Mouse (Mus musculus) left cerebral cortex, postnatal 10 days (tissue): ENCODE data around the gene Alpk1. TPM values are rescaled to one million over a fixed set of nuclear protein-coding genes. Genes with fewer than 3 reads are reported as not detected.

Experiments used
- DNase-seq, 2 experiments: peaks; one replicate each; pipeline ENCODE4 v3.0.0; 2021 to 2022; ENCODE audit warnings: low spot score in 2 of 2, mixed read lengths in 1 of 2; ENCODE audit errors: extremely low spot score in 1 of 2
- intact Hi-C: fragments of 180-260 bp; cut with DNase I; formaldehyde crosslinking; loops from one replicate; pipeline ENCODE4 v1.15.1; 2025
- total RNA-seq, 2 experiments: library from RNA; stranded (reverse); gene quantifications; 2 replicates each; pipeline ENCODE4 v1.2.3; 2021

Gene Alpk1
- total RNA-seq, 2 experiments from 2014 or later, result 3.9 to 5.9 TPM

DNA sequence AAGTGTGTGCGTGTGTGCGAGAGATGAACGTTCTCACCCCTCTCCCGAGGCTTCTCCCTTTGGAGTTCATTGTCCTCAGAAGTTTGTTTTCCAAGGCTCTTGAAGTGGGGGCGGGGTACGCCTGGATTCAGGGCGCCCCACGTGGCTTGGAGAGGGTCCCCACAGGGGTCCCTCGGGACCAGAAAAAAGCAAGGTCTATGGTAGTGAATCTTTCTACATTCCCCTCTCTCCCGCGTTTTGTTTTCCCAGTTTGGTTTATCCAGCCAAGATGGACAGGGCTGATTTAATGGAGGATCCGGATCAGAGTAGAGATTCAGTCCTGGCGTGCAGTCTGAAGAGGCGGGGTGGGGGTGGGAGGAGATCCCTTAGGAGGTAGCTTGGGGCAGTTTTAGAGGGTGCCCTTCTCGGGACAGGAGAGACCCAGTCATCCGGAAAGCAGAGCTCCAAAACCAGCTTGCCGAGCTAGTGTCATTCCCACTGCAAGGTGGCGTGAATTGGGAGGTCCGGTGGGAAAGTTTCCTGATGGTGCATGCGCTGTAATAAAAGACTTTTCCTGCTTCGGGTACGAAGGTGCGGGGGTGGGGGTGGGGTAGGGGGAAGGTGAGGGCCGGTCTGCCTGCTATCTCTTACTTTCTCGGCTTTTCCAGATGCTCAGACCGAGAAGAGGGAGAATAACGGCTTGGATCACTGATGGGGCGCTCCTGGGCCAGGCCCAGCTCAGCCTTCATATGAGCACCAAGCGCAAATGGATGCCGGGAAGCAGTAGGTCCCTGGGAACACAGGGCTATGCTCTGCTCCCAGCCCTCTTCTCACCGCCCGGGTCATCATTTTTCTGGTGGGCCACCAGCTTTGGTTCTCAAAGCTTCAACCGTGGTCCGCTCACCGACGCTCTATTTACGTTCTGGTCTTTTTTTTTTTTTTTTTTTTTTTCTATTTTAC lies 139.3 kb downstream of the Alpk1 start:
- intact Hi-C loops, result no loop called here
- DNase-seq, result no peak

DNA sequence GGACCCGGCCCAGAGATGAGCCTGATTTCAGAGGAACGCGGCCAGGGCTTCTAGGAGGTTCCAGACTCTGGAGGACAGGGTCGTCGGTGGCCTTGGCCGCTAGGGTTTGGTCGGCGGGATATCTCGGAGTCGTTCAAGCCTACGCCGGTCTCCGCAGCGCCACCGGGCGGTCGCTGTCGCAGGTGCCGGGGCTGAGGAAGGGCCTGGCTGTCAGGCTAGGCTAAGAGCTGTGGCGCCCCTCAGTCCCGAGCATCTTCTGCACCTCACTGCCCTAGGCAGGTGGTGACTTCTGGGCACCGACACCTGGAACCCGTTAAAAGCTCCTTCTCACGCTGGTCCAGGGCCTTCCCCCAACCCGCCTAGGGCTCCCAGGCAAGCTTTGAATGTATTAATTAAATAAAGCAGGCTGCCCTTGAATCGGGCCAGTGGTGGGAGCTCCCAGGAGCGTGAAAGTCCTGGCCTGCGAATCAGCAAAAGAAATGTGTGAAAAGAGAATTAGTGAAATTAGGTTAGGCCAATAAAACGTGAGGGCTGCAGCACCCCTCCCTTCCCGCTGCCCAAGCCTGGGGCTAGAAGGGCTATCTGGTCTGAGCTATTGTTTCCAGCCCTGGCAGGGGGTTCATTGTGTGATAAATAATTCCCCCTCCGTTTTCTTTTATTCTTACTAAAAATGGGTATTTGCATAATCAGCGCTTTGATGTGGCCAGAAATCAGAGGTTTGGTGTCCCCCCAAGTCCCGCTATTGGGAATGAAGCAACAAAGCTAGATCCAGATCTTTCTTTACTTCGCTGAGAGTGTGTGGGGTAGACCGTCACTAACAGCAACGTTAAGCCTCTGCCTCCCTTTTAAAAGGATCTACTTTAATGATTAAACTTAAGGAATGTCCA lies 140.2 kb downstream of the Alpk1 start:
- DNase-seq, result peak in 1 of 2 experiments; percentile 71
- intact Hi-C loops, result no loop called here

- DNase-seq, result no peak
- intact Hi-C loops, result loop anchor here (5.0 kb wide), 1 partner anchor 122 kb away; no protein-coding TSS in a partner anchor
Observed at GRCm38 (mm10) chr3:127634984-127635349, 145.4 kb downstream of the Alpk1 start.

- DNase-seq, result peak in 1 of 2 experiments; percentile 83
- intact Hi-C loops, result loop anchor here (5.0 kb wide), 1 partner anchor 123 kb away; no protein-coding TSS in a partner anchor
Observed at GRCm38 (mm10) chr3:127634101-127634983, 146.0 kb downstream of the Alpk1 start.

DNA sequence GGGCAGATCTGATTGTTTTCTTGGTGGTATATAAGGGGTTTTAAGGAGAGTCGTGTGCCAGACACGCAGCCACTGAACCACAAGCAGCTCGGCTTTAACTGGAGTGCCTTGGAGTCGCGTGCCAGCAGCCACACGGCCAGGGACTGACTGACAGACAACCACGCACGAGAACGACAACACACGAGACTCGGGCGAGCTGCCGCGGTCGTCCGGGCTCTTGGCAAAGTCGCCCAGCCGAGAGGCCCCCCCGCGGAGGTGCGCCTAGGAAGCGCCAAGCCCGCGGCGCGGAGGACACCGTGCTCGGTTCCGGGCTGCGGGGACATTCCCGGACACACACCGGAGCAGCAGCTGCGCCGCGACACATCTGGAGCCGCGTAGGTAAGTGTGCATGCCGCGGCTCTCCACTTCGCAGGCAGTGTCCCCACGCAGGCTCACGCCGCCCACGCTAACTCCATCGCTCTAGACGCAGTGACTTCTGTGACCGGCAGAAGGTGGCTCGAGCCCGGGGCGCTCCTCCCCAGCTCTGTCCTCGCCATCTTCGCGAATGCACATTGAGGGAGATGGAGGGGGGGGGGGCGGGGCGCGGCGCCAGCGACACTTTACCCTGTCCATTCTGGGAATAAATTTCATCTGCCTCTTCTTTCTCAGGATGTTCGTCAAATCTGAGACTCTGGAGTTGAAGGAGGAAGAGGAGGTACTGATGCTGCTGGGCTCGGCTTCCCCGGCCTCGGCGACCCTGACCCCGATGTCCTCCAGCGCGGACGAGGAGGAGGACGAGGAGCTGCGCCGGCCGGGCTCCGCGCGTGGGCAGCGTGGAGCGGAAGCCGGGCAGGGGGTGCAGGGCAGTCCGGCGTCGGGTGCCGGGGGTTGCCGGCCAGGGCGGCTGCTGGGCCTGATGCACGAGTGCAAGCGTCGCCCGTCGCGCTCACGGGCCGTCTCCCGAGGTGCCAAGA lies 147.0 kb downstream of the Alpk1 start, which contains the start of gene Neurog2:
Neurog2 (plus strand) TSS at position 56 of the 953 bp plus-strand sequence.
- peak in 1 of 2 experiments; percentile 45 for DNase-seq
- intact Hi-C loops, result loop anchor here (5.0 kb wide), 1 partner anchor 124 kb away; no protein-coding TSS in a partner anchor

DNA sequence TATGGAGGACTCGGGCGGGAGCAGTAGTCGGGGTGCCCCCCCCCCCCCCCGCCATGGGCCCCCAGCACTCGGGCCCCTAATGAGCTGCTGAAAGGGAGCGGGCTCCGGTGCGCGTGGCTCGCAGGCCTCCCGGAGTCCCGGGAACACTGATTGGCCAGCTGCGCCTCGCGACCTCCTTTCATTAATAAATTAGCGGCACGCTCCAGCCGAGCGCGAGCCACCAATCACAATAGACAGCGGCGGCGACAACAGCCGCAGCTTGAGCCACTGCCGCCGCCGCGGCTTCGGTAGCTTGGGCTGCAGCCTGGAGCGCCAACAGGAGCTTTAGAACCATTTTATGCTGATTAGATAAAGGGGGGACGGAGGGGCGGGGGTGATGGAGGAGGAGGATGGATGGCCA lies 147.8 kb downstream of the Alpk1 start:
- intact Hi-C loops, result loop anchor here (5.0 kb wide), 1 partner anchor 125 kb away; no protein-coding TSS in a partner anchor
- DNase-seq, result peak in 1 of 2 experiments; percentile 38

- intact Hi-C loops, result loop anchor here (5.0 kb wide), 1 partner anchor 126 kb away; no protein-coding TSS in a partner anchor
Observed at GRCm38 (mm10) chr3:127631582-127631981, 148.7 kb downstream of the Alpk1 start.

GRCm38 (mm10) chr3:127630735-127631372 lies 149.5 kb downstream of the Alpk1 start:
- DNase-seq, result no peak
- intact Hi-C loops, result loop anchor here (5.0 kb wide), 1 partner anchor 126 kb away; no protein-coding TSS in a partner anchor

More at GRCm38 (mm10) chr3:127631582-127631981, 148.7 kb downstream of the Alpk1 start:
- DNase-seq, result no peak

GRCm38 (mm10) chr3:127630190-127630589 lies 150.1 kb downstream of the Alpk1 start:
- intact Hi-C loops, result loop anchor here (5.0 kb wide), 1 partner anchor 127 kb away; no protein-coding TSS in a partner anchor
- DNase-seq, result no peak

- intact Hi-C loops, result loop anchor here (5.0 kb wide), 2 partner anchors 324 to 1589 kb away; no protein-coding TSS in a partner anchor
- no peak for DNase-seq
Observed at GRCm38 (mm10) chr3:127628311-127629184, 151.8 kb downstream of the Alpk1 start.

- intact Hi-C loops, result loop anchor here (5.0 kb wide), 2 partner anchors 324 to 1589 kb away; no protein-coding TSS in a partner anchor
Observed at GRCm38 (mm10) chr3:127627956-127628310, 152.4 kb downstream of the Alpk1 start.

DNA sequence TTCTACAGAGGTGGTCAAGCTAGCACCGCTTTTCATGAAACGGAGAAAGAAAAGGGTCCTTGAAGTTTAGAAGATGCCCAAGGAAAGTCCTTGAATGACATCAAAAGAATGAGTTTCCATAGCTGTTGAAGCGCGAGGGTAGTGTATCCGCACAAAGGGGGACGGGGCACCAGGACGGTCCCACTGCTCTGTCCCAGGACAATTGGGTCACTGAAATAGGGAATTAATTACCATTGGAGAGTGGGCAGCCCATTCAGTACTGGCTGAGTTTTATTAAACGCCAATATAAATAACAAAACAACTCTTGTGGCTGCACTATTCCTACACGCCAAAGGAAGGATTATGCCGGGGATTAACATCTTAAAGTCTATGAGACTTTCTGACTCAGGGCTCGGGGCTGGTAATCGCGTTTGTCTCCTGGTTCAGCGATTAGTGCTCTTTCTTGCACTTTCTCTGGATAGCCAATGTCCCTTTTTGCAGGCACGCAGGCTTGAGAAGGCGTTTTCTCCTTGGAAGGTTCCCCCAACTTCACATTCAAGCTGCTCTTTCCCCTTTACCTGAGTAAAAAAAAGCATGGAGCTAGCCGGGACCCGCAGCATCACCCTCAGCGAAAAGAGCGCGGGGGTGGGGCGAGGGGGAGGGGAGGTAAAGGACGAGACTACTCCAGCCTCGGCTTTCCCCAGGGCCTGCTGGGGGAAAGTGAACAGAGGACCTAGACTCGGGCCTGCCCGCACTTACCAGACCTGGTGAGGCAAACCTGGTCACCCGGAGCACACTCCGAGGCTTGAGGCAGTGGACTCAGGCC lies 153.0 kb downstream of the Alpk1 start:
- intact Hi-C loops, result loop anchor here (5.0 kb wide), 2 partner anchors 325 to 1590 kb away; no protein-coding TSS in a partner anchor
- no peak for DNase-seq

More at GRCm38 (mm10) chr3:127627956-127628310, 152.4 kb downstream of the Alpk1 start:
- no peak for DNase-seq

GRCm38 (mm10) chr3:127626524-127626923 lies 153.8 kb downstream of the Alpk1 start:
- no peak for DNase-seq
- intact Hi-C loops, result loop anchor here (5.0 kb wide), 2 partner anchors 326 to 1591 kb away; no protein-coding TSS in a partner anchor

- intact Hi-C loops, result loop anchor here (5.0 kb wide), 2 partner anchors 326 to 1591 kb away; no protein-coding TSS in a partner anchor
- no peak for DNase-seq
Observed at GRCm38 (mm10) chr3:127625701-127626399, 154.5 kb downstream of the Alpk1 start.
